ENCODE assay signal across 1 mouse cellular context in the genomic region with DNA sequence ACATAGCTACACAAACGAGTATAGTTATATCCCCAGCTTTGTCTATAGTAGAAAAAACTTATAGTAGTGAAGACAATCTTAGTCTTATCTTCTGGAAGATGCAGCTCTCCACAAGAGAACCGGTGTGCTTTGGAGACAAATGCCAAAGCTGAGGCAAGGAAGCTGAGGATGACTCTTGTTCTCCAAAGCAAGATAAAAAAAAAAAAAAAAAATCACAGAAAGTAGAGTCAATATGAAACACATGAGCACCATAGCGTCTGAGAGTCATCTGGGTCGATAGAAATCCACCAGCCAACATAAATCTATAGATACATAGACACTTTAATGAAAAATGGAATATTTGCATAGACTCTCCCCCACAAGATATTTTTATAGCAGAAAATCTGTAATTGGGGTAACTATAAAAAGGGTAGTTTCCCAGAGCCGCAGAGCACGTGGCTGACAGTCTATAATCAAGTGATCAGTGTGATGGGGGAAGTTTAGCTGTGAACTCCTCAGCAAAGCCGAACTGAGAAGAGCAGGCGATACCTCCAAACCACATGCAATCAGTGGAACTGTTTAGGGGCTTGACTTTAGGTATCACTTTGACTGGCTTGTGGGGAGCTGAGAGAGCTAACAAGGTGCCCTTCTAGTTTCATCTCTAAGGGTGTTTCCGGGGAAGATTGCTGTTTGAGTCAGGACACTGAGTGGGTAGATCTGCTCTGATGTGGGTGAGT.
TF ChIP-seq lines count a peak whose summit lies in the region.

No protein-coding gene starts in this region.

TF ChIP-seq in CH12.LX, 34 proteins besides CTCF, POLR2A, EP300 and RAD21 (continued from another document):
- TF ChIP-seq KAT2A (IDR thresholded peaks at IDR 0.05; ENCODE audit: insufficient replicate concordance, low read length) (0 out of 2 replicates have a peak, but pooled peaks have one; percentile 11), SIN3A (IDR thresholded peaks at IDR 0.05; ENCODE audit: low read length) (peak; percentile 82), NELFE (IDR thresholded peaks at IDR 0.05; ENCODE audit: low read depth, low read length) (no peak), JUND (conservative IDR thresholded peaks at IDR 0.05; ENCODE audit: low read depth, low read length) (peak; percentile 97), USF2 (conservative IDR thresholded peaks at IDR 0.05; ENCODE audit: low read depth, low read length) (peak; percentile 50), USF1 (IDR thresholded peaks at IDR 0.05; ENCODE audit: low read depth, low read length) (peak; percentile 50), IRF4 (IDR thresholded peaks at IDR 0.05; ENCODE audit: low read depth, low read length) (peak; percentile 100), MAFK (IDR thresholded peaks at IDR 0.05; ENCODE audit: insufficient replicate concordance, low read length) (peak; percentile 91), MAX (IDR thresholded peaks at IDR 0.05; ENCODE audit: low read length) (peak; percentile 97), ELF1 (IDR thresholded peaks at IDR 0.05; ENCODE audit: low read depth, low read length) (no peak; the same call in 1 of the 2 replicates), POLR2AphosphoS2 (IDR thresholded peaks at IDR 0.05; ENCODE audit: low read depth, low read length) (0 out of 2 replicates have a peak, but pooled peaks have one; percentile 18), MEF2A (IDR thresholded peaks at IDR 0.05; ENCODE audit: borderline replicate concordance, low read depth, low read length) (peak; percentile 96), RCOR1 (conservative IDR thresholded peaks at IDR 0.05; ENCODE audit: low read depth, low read length) (peak; percentile 98), SMC3 (IDR thresholded peaks at IDR 0.05; ENCODE audit: low read depth, low read length) (peak; percentile 25; the same call in 1 of the 2 replicates), HCFC1 (IDR thresholded peaks at IDR 0.05; ENCODE audit: low read depth, low read length) (peak; percentile 24; the same call in 1 of the 2 replicates), ZMIZ1 (IDR thresholded peaks at IDR 0.05; ENCODE audit: low read depth, low read length) (no peak)
